Mouse (Mus musculus): ENCODE measurements around the gene Mrtfa. TPM values are rescaled to one million over a fixed set of nuclear protein-coding genes. Genes with fewer than 3 reads are reported as not detected.

Mrtfa gene
- polyA plus RNA-seq, 1 experiment: 42.8 TPM

DNA sequence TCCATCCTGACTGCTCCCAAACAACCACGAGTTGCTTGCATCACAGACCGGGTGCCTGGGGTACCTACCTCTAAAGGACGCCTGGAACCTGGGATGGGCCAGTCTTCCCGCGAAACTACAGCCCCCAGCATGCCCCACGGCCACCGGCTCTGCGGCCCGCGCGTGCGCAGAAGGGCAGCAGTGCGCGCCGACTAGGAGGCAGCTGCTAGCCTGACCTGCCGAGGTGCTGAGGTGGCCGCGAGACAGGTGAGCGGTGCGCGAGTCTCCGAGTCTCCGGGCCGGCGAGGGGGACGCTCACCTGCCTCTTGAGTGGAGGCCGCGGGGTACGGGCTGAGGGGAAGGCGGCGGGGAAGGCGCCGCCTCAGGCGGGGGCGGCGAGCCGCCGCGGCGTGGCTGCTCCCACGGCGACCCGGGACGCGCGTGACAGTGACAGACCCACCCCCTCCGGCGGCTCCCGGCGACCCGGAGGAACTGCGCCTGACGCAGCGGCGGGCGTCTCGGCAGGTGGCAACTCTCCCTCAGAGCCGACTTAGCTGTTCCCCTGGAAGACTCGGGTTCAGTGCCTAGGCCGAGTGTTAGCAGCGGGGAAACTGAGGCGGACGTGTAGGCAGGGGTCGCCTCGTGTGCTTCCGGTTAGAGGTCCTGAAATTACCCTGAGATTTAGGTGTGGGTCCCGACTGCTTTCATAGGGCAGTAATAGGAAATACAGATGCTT lies 212.8 kb downstream of the Mrtfa start, which contains the start of gene Sgsm3:
Gene Sgsm3, plus strand, starts transcription at position 146 of the 715 bp plus-strand sequence.
- TF ChIP-seq CTCF (IDR thresholded peaks at IDR 0.05; ENCODE audit: borderline replicate concordance, extremely low read depth, insufficient read depth, insufficient read length) (no peak), POLR2A (IDR thresholded peaks at IDR 0.05; ENCODE audit: borderline replicate concordance, extremely low read depth, insufficient read depth, insufficient read length, poor library complexity, severe bottlenecking) (peak; percentile 79)
- peak; percentile 92 for DNase-seq (ENCODE audit: low read depth)

- no peak for DNase-seq (ENCODE audit: low read depth)
- TF ChIP-seq CTCF (IDR thresholded peaks at IDR 0.05; ENCODE audit: borderline replicate concordance, extremely low read depth, insufficient read depth, insufficient read length): no peak
- TF ChIP-seq POLR2A (IDR thresholded peaks at IDR 0.05; ENCODE audit: borderline replicate concordance, extremely low read depth, insufficient read depth, insufficient read length, poor library complexity, severe bottlenecking): no peak
Measured at GRCm38 (mm10) chr15:80975666-80976065, 214.9 kb downstream of the Mrtfa start.

DNA sequence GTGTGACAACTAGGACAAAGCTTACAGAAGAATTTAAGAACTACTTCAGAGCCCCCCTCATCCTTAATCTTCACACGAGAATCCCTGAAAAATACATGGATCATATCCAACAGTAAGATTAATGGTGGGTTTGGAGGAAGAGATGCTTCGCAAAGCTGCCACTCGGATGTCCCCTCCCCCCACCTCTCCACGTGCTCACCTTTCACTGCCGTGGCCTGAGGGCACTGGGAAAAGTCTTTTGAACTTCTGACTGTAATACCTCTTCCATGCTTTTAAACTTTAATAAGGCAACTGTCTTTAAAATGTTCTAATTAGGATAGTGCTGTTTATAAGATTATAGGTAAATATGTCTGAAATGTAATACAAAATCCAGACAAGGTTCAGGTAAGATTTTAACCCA lies 216.2 kb downstream of the Mrtfa start:
- DNase-seq (ENCODE audit: low read depth): no peak
- TF ChIP-seq POLR2A (IDR thresholded peaks at IDR 0.05; ENCODE audit: borderline replicate concordance, extremely low read depth, insufficient read depth, insufficient read length, poor library complexity, severe bottlenecking): no peak
- no peak for TF ChIP-seq CTCF (IDR thresholded peaks at IDR 0.05; ENCODE audit: borderline replicate concordance, extremely low read depth, insufficient read depth, insufficient read length)

- no peak for DNase-seq (ENCODE audit: low read depth)
- TF ChIP-seq POLR2A (IDR thresholded peaks at IDR 0.05; ENCODE audit: borderline replicate concordance, extremely low read depth, insufficient read depth, insufficient read length, poor library complexity, severe bottlenecking) (no peak), CTCF (IDR thresholded peaks at IDR 0.05; ENCODE audit: borderline replicate concordance, extremely low read depth, insufficient read depth, insufficient read length) (no peak)
Measured at GRCm38 (mm10) chr15:80969371-80969770, 221.2 kb downstream of the Mrtfa start.

Other genes starting within 250 kb of the Mrtfa start
- 70.4 and 70.5 TPM in 2 replicates for gene Adsl, start 242.3 kb downstream of the Mrtfa start, polyA plus RNA-seq (2012; rRNA removed)
- gene Sgsm3, start 213.0 kb downstream of the Mrtfa start, polyA plus RNA-seq (2012; rRNA removed): 63.9 and 69.5 TPM in 2 replicates
- 3.1 and 3.3 TPM in 2 replicates for gene Mchr1, start 44.7 kb upstream of the Mrtfa start, polyA plus RNA-seq (2012; rRNA removed)
- 98.1 and 112 TPM in 2 replicates for gene Slc25a17, start 170.1 kb upstream of the Mrtfa start, polyA plus RNA-seq (2012; rRNA removed)
- 53.1 and 79.0 TPM in 2 replicates for gene St13, start 209.3 kb upstream of the Mrtfa start, polyA plus RNA-seq (2012; rRNA removed)
- gene Xpnpep3, start 209.4 kb upstream of the Mrtfa start, polyA plus RNA-seq (2012; rRNA removed): 8.7 and 9.8 TPM in 2 replicates
- gene Dnajb7, start 217.5 kb upstream of the Mrtfa start, polyA plus RNA-seq (2012; rRNA removed): not detected in 2 replicates